Mouse (Mus musculus): ENCODE measurements around the gene Fxyd3.

Gene Fxyd3

GRCm38 (mm10) chr7:31049135-31049845 lies 27.2 kb downstream of the Fxyd3 start:
- peak; percentile 74 to 76 for DNase-seq

- DNase-seq: no peak
Observed at GRCm38 (mm10) chr7:31042431-31042910, 34.0 kb downstream of the Fxyd3 start, which contains the start of gene Fxyd5. TSS of gene Fxyd5 (minus strand) at chr7:31042481.

- DNase-seq: no peak
Observed at GRCm38 (mm10) chr7:31041662-31042315, 34.7 kb downstream of the Fxyd3 start.

- no peak for DNase-seq
Observed at GRCm38 (mm10) chr7:31041023-31041407, 35.5 kb downstream of the Fxyd3 start.

GRCm38 (mm10) chr7:31040281-31041022 lies 36.1 kb downstream of the Fxyd3 start:
- no peak for DNase-seq

GRCm38 (mm10) chr7:31039011-31039410 lies 37.5 kb downstream of the Fxyd3 start:
- DNase-seq: no peak

GRCm38 (mm10) chr7:31037675-31038074 lies 38.8 kb downstream of the Fxyd3 start:
- no peak for DNase-seq

- no peak for DNase-seq
Observed at GRCm38 (mm10) chr7:31036917-31037316, 39.6 kb downstream of the Fxyd3 start.

- no peak for DNase-seq
Observed at GRCm38 (mm10) chr7:31035291-31035690, 41.2 kb downstream of the Fxyd3 start.

GRCm38 (mm10) chr7:31034789-31035188 lies 41.7 kb downstream of the Fxyd3 start:
- no peak for DNase-seq

- no peak for DNase-seq
Observed at GRCm38 (mm10) chr7:31033409-31034165, 42.9 kb downstream of the Fxyd3 start.

- no peak for DNase-seq
Observed at GRCm38 (mm10) chr7:31031731-31032130, 44.8 kb downstream of the Fxyd3 start.

- DNase-seq: no peak
Observed at GRCm38 (mm10) chr7:31030717-31031116, 45.8 kb downstream of the Fxyd3 start.

GRCm38 (mm10) chr7:31028609-31029008 lies 47.9 kb downstream of the Fxyd3 start:
- DNase-seq: no peak

Measured in cerebellum, postnatal 36 days (tissue).